ENCODE assay signal across 10 mouse cellular contexts in the genomic region with DNA sequence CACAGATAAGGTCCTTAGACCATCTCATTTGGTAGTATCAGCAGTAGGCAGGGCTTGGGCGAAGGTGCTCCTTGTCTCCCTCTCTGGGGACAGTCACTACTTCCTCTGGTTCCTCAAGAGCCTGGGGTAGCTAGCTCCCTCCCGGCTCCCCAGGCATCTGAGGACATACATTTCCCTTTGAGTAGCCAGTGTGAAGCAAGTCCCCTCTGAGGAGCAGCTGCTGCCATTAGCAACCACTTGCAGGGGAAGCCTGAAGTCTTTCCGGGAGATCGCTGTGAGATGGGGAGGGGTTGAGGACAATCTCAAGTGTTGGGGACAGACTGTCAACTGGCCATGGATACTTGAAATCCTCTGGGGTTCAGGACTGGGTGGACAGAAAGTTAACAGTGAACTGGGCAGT.
A peak's percentile ranks its signal among the peaks of the same experiment; 100 is the strongest.
DNase-seq lines count a peak whose midpoint lies in the region; ATAC-seq and TF ChIP-seq lines count a peak whose summit lies in the region.
"Had no signal": no experiment of that assay in that cellular context is flagged by ENCODE, and none has a peak within 500 bp of the region (broad histone marks: within the 10 kb centered on the region; RNA-seq: fewer than 3 reads in every experiment).

No protein-coding gene starts in this region.

- no peak overlapping the region for H3K27ac ChIP-seq in liver, embryonic 11.5 days (ENCODE audit: low read depth, low read length)

- 0 out of 2 replicates have a peak overlapping the region, but pooled peaks have one; percentile 7 for H3K9ac ChIP-seq in liver, embryonic 11.5 days (ENCODE audit: low read depth, low read length)

- 46% methylated on average over 4 of the region's 4 CpGs for WGBS in liver, embryonic 11.5 days

- H3K4me2 ChIP-seq in liver, embryonic 11.5 days, result no peak overlapping the region; the same call in 1 of the 2 replicates
- peak overlapping the region; percentile 84 for H3K4me2 ChIP-seq in myocyte (ENCODE audit: low read depth)

- peaks cover 7% of the 10 kb centered on the region; the same call in 1 of the 2 replicates for H3K36me3 ChIP-seq in liver, embryonic 11.5 days (ENCODE audit: control insufficient read depth, insufficient read depth, low read length)
- H3K36me3 ChIP-seq in myocyte (ENCODE audit: control insufficient read depth, insufficient read depth), result peaks cover 10% of the 10 kb centered on the region

- peaks cover 9% of the 10 kb centered on the region for H3K27me3 ChIP-seq in liver, embryonic 11.5 days (replicated peaks; ENCODE audit: control insufficient read depth, insufficient read depth, low read length)
- H3K27me3 ChIP-seq in myocyte (ENCODE audit: control insufficient read depth, insufficient read depth, insufficient read length), result no peaks in the 10 kb centered on the region
- H3K27me3 ChIP-seq: Patski had no signal

- peaks cover 23% of the 10 kb centered on the region for H3K4me1 ChIP-seq in liver, embryonic 11.5 days (replicated peaks; ENCODE audit: control insufficient read depth, insufficient read depth, low read length)

- DNase-seq in cerebellum, adult 8-10 months, result peak; percentile 50
- DNase-seq in cerebellum, postnatal 36 days, result no peak
- no peak for DNase-seq in liver, embryonic 11.5 days (ENCODE audit: low spot score)
- no peak for DNase-seq in liver
- peak; percentile 34 for DNase-seq in induced T-regulatory cell, adult 2 months (ENCODE audit: low read depth)
- no peak for DNase-seq in urinary bladder, postnatal 14 days (ENCODE audit: low spot score)

- ATAC-seq in liver, embryonic 11.5 days (replicated peaks; ENCODE audit: low FRiP score), result no peak
- no peak for ATAC-seq in erythroblast, adult 5-6 weeks (replicated peaks; ENCODE audit: low FRiP score, poor library complexity, severe bottlenecking)
- ATAC-seq: hindbrain, postnatal 0 days; Patski had no signal

- H3K79me2 ChIP-seq in myocyte (ENCODE audit: control insufficient read depth, insufficient read depth), result no peaks in the 10 kb centered on the region

- H3ac ChIP-seq in myocyte (ENCODE audit: control insufficient read depth, insufficient read length), result no peak overlapping the region

- no peaks in the 10 kb centered on the region for H3K9me3 ChIP-seq in liver, embryonic 11.5 days (ENCODE audit: control insufficient read depth, low read length)

- no peak for TF ChIP-seq POLR2A in myocyte (IDR thresholded peaks at IDR 0.05; ENCODE audit: insufficient read length, low read depth)

- H3K4me3 ChIP-seq in liver, embryonic 11.5 days (ENCODE audit: low read depth, low read length), result no peak overlapping the region
- peak overlapping the region; percentile 20 for H3K4me3 ChIP-seq in myocyte

TF ChIP-seq in myocyte, 11 proteins besides CTCF, POLR2A, EP300 and RAD21:
- TF ChIP-seq MAX (IDR thresholded peaks at IDR 0.05; ENCODE audit: low read depth) (no peak), POLR2AphosphoS2 (IDR thresholded peaks at IDR 0.05; ENCODE audit: insufficient read length, low read depth) (peak; percentile 3)
TF ChIP-seq in myocyte: peak in this region for 1.

Comparison
In these comparisons a context has a peak if more than half of its experiments do, and no peak if none do; other contexts are left out.
1. DNase-seq: peak in cerebellum, adult 8-10 months (single experiment) and induced T-regulatory cell, adult 2 months (single experiment); none in cerebellum, postnatal 36 days (0 of 2), liver, embryonic 11.5 days (single experiment), liver (single experiment) and urinary bladder, postnatal 14 days (single experiment).